Mouse (Mus musculus) fat pad, adult 2 months (tissue): ENCODE measurements around the gene BC005624.

Source experiments
- DNase-seq: peaks from one replicate; pipeline ENCODE4 v3.0.0-alpha.2; 2011; ENCODE audit warnings: low read depth, low spot score; ENCODE audit errors: extremely low read depth

The BC005624 gene

DNA sequence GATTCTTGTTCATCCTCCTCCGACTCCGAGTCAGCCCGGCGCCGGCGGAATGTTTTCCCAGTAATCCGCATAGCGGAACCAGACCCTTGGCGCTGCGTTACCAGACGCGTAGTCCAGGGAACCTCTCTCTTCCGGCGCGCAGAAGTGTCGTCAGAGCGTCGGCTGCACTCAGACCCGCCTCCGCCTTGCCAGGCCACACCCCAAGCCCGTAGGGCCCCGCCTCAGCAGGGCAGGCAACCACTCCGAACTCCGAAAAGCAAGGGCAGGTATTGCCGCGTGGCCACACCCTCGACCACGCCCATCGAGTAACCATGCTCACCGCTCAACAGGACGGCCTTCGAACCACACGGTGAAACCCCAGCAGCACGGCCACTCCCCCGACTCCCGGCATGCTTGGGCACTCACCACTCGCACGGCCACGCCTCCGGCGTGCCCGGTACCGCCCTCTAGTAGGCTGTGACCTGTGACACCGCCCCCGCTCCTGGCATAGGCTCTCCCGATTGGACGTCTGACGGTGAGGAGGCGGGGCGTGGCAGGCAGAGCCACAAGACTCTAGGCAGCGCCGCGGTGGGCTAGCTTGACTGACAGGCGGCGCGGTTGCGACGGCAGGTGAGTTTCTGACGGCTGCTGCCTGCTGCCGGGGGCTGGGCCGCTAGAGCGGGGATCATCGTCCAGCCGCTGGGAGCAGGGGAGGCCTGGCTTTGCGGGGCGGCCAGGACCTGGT is at the start of gene BC005624, which contains the start of gene Usp20:
TSS of gene BC005624 (minus strand) at position 412 of the 724 bp plus-strand sequence.
TSS of gene Usp20 (plus strand) at position 490 of the 724 bp plus-strand sequence.
- DNase-seq, result peak; percentile 99

DNA sequence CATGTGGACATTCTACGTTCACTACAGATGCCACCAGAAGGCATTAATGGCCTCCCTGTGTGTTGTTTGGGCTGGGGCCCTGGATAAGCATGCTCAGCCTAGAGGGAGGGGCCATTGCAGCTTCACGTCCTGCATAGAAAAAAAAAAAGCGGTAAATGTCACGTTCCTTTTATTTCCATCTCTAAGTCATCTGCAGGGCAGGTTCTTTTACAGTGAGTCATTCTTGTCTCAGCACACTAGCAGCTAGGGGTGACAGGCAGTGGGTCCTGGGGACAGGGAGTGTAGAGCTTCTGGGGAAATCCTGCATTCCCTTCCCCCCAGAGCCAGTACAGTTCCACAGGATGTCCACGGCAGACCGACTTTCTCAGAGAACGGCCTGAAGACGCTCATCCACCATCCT is 44.6 kb upstream of the BC005624 start:
- no peak for DNase-seq

DNA sequence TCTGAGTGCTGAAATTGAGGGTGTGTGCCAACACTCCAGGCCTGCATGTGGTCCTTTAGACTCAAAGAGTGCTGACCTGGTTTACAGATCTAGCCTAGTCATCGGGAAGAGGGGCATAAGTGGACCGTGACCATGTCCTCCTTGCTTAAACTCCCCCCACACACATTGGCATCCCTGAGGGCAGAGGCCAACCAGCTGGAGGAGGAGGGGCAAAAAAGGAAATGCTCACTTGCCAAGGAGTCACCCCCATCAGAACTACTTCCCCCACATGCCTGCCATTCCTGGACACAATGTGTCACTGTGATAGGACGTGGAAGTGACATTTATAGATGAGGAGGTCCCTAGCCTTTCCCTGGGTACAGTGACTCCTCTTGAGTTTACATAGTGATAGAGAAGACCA is 43.5 kb upstream of the BC005624 start:
- DNase-seq, result no peak

DNA sequence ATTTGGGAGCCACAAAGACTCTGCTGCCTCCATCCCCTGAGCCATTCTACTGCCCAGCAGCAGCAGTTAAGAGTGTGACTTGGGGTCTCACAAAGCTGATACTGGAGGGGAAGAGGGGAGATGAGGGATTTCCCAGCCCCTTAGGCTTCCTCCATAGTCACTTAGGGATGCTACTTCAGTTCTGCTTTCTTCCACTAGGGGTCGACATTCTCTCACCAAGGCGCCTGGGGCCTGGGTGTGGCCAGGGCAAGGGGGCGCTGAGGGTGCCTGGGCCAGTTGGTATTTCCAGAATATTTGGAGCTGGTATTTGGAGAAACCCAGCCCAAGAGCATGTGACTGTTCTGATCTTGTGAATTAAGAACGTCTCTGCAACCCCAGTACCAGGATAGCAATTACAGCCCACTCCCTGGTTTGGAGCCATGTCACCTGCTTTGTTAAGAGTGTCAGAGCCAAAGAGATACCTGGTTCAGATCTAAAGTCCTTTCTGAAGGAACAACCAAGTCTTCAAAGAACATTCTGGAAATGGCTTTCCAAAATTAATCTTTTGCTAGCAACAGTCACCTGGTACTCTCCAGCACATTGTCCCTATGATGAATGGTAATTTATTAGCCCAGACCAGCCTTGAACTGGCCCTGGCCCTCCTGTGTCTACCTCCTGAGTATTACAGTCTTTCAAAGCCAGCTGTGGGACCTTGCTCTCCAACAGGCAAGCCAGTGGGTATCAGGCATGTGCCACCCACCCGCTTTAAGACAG is 42.8 kb upstream of the BC005624 start:
- no peak for DNase-seq

DNA sequence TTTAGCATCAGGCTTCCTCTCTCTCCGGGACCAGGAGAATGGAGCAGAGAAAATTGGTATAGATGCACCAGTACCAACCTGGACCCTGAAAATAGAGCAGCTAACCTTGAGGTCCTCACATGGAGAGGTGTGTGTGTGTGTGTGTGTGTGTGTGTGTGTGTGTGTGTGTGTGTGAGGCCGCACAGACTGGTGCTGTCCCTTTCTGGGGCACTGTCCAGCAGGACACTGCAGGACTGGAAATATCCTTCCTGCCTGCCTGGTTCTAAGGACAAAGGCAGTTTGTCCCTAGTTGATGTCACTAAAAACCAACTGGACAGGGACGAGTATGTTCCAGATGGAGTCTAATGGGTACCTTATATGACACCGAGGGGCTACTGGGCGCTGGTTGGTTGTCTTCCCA is 41.9 kb upstream of the BC005624 start:
- DNase-seq, result no peak

DNA sequence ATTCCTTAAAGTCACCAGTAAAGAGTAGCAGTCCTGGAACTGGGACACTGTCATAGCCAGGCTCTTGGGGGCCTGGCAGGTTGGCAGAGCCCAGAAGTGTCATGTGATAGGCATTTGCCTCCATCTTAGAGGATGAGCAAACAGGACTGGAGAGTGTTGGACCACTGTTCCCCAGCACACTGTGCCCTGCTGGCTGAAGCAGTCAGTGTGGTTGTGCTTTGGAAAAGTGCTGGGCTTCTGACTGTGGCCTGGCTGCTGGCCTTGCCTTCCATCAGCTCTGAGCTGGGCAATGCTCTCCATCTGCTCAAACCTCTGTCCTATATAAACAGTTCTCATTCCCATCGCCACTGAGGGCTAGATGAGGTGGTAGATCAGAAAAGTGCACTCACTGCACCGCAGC is 38.2 kb upstream of the BC005624 start:
- no peak for DNase-seq

DNA sequence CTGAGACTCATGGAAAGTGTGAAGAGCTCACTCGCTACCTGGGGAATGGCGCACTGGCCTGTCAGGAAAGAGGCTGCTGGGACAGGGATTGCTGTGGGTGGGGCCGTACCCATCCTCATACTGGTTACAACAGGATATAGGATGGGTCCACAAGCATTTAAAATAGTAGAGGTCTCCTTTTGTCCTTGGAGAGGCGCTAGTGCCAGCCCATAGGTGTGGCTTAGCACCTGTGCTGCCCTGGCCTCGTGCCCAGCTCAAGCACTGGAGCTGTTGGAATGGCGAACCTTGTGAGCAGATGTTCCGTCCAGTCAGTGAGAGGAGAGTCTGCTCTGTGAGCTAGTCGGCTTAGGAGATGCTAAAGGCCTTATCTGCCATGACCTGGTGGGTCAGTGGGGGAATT is 37.0 kb upstream of the BC005624 start:
- no peak for DNase-seq

DNA sequence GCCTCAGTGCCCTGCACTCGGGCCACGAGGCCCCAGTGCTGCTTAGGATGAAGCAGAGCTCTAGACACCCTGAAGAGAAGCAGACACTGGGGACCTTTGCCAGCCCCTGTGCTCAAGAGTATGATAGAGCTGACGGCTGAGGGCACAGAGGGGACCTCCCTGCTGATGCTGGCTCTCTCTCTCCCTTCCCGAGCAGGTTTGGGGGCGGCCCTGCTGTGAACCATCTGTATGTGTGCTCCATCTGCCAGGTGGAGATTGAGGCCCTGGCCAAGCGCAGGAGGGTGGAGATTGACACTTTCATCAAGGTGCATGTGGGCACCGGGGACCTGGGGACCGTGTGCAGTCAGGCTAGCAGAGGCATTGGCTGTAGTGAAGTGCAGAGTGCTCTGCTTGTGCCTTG is 36.5 kb upstream of the BC005624 start:
- DNase-seq, result no peak

DNA sequence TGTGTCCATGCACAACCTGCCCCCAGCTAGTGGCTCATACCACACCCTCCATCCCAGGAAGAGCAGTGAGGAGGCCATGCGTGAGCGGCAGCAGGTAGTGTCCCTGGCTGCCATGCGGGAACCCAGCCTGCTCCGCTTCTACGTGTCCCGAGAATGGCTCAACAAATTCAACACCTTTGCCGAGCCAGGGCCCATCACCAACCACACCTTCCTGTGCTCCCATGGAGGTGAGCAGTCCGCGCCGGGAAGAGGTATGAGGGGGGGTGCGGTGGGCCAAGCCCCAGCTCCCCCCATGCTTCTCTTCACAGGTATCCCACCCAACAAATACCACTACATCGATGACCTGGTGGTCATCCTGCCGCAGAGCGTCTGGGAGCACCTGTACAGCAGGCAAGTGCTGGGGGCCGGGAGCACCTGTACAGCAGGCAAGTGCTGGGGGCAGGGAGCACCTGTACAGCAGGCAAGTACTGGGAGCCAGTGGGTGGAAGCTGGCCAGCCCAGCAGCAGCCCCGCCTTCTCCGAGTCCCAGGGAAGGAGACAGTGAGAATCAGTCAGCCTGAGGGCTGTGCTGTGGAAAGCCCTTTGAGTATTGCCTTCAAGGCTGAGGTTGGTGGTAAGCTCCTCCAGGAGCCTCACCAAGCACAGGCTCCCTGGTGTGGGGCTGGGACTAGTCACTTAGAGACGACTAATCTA is 35.8 kb upstream of the BC005624 start:
- no peak for DNase-seq

DNA sequence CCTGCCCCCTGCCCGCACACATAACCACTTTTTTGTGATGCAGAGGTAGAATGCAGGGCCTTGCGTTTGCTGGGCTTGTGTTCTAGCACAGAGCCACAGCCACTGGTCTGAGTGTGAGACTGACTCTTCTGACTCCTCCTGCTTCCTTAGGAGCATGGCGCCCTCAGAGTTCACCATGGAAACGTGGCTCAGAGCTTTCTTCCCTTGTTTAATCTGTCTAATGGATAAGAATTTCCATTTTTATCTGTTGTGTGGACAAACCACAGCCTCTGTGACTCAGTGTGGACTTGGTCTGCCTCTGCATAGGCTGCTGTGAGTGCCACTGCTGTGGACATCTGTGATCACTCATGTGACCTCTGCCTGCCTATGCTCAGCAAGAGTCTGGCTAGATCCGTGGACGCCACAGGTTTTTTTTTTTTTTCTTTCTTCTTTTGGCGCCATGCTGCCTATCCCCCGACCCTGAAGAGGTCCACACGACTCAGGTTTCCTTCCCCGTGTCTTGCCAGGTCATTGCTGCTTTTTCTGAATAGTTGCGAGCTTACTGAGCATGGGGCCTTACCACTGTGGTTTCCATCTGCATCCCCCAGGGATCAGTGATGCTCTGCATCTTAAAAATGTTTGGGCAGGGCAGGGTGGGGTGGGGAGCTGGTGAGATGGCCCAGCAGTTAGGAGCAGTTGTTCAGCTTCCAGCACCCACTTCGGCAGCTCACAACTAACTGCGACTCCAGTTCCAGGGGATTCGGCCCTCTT is 31.5 kb upstream of the BC005624 start:
- DNase-seq, result no peak

DNA sequence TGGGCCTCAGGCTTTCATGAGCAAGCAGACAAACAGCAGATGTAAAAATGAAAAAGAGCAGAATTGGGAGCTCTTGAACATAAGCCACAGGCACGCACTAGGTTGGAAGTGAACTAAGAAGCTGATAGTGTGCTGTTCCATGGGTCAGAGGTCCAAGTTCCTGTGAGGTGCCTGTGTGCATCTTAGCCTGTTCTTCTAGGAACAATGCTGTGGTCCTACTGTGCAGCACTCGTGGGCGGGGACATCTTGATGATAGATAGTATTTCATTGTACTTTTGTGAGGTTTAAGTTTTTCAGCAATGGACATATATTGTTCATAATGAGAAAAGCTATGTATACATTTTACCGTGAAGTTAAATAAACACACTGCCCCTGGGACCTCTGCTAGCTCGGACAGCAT is 25.2 kb upstream of the BC005624 start:
- DNase-seq, result no peak

DNA sequence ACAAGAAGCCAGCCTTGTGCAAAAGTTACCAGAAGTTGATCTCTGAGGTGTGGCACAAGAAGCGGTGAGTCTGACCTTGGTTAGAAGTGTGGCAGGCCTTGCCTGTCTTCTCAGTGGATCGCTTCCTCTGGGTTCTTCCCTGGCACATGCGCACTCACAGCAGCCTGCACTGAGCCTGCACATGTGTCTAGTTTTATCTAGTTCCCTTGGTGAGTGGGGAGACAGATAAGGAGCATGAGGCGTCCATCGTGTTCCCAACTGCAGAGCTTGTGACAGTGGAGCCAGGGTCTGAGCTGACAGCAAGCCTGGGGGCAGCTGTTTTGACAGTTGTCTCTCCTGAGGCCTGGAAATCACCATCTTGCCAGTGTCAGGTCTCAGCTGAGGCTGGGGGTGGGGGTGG is 24.4 kb upstream of the BC005624 start:
- DNase-seq, result no peak

DNA sequence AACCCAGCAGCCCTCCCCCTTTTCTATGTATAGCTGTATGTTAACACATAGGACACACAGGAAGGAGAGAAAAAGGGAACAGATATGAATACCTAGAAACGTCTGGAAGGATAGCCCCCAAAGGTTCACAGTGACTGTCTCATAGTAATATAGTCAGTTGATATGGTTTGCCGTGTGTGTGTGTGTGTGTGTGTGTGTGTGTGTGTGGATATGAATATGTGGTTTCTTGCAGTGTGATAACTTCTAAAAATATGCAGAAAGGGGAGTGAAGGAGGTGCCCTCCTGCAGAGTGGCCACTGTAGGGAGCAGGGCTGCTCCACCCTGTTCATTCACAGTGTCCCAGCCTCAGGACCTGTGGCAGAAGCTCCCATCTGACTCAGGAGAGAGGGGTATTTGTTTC is 23.5 kb upstream of the BC005624 start:
- DNase-seq, result no peak

DNA sequence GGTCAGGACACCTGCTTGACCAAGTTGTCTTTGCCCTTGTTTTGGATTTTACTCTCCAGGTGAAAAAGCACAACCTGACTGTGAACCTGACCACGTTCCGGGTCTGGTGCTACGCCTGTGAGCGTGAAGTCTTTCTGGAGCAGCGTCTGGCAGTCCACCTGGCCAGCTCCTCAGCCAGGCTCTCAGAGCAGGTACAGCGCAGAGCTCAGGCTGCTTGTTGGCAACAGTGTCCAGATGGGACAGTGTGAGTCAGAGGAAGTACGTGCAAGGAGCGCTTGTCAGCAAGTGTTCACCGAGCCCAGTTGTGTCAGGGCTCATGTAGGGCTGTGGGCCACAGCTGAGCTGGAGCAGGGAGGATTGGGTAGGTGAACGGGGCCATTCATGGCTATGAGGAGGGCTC is 20.9 kb upstream of the BC005624 start:
- no peak for DNase-seq

DNA sequence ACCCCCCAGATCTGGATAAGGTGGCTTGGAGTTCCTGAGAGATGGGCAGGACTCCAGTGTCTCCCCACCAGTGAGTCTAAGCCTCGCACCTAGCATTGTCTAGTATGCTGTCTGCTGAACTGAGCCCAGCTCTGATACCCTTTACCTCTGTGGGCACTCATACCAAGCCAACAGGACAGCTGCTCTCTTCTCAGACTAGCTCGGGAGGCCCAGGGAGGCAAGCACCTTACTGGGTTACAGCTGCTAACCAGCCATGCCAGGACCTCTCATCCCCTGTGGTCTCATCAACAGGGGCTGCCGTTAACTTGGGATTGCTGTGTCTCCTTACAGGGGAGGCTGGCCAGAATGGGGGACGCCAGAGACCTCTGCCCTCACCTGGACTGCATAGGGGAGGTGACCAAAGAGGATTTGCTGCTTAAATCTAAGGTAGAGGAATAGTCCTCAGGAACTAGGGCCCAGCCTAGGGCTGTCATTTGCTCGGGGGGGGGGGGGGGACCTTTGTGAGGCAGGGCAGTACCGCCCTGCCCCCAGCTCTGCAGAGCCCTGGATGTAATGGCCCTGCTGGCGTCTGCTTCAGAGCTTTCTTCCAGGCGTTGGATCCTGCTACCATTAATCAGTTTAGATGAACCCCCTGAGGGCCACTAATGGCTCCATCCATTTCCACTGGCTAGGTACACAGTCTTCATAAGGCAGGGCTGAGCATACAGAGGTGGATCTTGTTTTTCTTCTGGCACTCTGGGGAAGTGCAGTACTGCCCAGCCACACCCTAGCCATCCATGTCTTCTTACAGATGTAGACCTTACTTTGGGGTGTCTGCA is 16.7 kb upstream of the BC005624 start:
- DNase-seq, result no peak

DNA sequence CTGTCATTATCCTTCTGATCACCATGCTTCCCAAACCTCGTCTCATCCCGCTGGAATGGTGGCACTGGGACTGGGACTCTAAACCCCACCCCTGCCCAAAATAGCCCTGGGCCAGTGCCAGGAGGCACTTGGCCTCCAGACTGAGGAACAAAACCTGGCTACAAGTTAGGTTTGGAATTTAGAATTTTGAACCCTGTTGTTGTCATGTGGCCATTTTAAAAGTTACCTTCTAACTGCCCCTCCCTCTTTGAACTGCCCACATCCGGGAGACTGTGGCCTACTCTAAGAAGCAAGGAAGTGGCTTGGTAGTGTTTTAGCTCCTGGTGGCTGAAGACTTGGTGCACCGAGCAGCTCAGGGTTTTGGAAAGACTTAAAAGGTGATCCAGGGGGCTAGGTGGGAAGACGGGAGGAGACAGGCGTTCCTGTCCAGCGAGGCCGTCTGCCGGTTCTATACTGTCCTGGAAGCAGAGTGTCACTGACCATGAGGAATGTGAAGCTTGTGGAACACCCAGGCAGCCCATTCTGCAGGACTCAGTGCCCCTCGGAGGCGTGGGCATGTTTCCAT is 13.5 kb upstream of the BC005624 start:
- DNase-seq, result no peak

DNA sequence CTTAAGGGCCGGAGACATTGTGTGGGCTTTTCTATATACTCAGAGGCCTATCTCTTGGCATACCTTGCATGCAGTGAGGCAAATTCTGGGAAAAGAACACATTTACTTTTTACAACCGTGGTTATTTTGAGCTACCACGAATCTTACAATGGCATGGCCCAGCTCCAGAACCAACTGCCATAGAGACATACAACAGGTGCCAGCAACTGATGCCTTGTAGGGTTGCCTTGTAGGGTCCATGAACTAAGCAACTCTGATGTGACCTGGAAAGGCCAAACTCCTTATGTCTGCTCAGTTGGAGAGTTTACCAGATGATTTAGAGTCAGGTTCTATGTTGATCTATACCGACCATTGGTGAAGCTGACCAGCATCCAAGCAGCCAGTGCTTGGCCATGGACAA is 12.9 kb upstream of the BC005624 start:
- no peak for DNase-seq

DNA sequence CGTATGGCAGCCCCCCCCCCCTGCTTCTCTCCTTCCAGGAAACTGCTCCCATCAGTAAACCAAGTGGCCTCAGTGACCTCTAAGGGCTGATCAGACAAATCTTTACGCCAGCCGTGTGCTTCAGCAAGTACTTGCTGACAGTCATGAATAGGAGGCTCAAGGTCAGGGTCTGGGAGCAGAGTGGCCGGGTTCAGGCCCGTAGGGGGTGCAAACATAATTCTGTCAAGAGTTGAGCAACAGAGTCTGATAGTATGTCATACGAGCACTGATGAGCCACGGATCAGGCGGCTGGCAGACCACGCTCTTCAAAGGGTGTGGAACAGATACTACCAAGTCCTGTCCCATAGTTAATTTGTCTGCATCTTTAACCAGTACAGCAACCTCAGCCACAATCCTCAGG is 8.2 kb upstream of the BC005624 start:
- DNase-seq, result no peak

DNA sequence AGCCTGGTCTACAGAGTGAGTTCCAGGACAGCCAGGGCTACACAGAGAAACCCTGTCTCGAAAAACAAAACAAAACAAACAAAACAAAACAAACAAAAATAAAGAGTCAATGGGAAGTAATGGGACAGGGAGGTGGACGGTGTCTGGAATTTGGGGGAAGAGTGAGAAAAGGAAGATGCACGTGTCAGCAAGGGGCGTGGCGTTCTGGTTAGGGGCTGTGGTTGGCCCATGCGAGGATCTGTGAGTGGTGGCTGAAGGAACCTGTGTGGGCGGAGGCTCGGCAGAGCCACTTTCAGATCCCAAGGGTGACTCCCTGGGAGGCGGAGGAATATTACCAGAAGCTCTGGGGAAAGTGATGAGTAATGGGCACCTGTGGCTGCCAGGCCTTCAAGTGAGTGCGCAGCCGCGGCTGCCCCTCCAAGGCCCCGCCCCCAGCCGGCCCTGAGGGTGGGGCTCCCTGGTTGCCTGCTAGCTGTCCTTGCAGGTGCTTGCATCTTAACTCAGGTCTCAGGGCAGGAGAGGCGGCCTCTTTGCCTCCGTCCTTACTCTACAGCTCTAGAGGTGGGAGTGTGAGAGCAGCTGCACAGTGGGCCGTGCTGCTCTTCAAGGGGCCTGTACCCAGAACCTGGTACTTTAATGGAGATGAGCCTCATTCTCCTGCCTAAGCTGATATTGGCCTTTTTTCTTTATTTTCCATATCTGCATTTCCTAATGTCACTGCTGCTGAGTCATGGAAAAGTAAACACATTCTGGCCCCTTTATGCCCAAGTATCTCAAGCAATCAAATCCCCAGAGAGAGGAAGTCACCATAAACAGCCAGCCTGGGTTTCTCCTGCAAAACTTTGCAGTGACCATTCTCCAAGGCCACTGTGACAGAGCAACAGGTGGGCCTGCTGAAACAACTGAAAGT is 3.4 kb upstream of the BC005624 start:
- DNase-seq, result peak; percentile 42
